In genomic region chr19:45737208-45737845, GRCm38 (mm10) we compare ENCODE assay signal across 9 mouse cellular contexts. TPM values are rescaled to one million over a fixed set of nuclear protein-coding genes. Genes with fewer than 3 reads are reported as not detected.
DNase-seq lines count a peak whose midpoint lies in the region; ATAC-seq and TF ChIP-seq lines count a peak whose summit lies in the region.
"Had no signal": no experiment of that assay in that cellular context is flagged by ENCODE, and none has a peak within 500 bp of the region (broad histone marks: within the 10 kb centered on the region; RNA-seq: fewer than 3 reads in every experiment).

No protein-coding gene starts in this region.

- H3K36me3 ChIP-seq in liver, embryonic 11.5 days (ENCODE audit: control insufficient read depth, insufficient read depth, low read length): no peaks in the 10 kb centered on the region
- no peaks in the 10 kb centered on the region for H3K36me3 ChIP-seq in forebrain, embryonic 10.5 days (replicated peaks)
- H3K36me3 ChIP-seq in limb, embryonic 11.5 days (ENCODE audit: control insufficient read depth, insufficient read depth, low read length): no peaks in the 10 kb centered on the region

- DNase-seq in liver, embryonic 11.5 days (ENCODE audit: low spot score): no peak
- DNase-seq in liver: no peak
- DNase-seq in forebrain, embryonic 10.5 days (ENCODE audit: extremely low spot score, low spot score): no peak
- DNase-seq in limb, embryonic 11.5 days (ENCODE audit: low spot score): peak; percentile 48
- no peak for DNase-seq in cerebellum, adult 8-10 months
- no peak for DNase-seq in adrenal gland, adult 2 months
- no peak for DNase-seq in urinary bladder, postnatal 25 days (ENCODE audit: low spot score)

- peak; percentile 20; the same call in 1 of the 2 replicates for ATAC-seq in liver, embryonic 11.5 days (replicated peaks; ENCODE audit: low FRiP score)
- ATAC-seq in limb, embryonic 11.5 days (ENCODE audit: insufficient number of reproducible peaks, low FRiP score, low TSS enrichment, low read depth): peak; percentile 14; the same call in 1 of the 2 replicates
- ATAC-seq: inflammation-experienced regulatory T-cells, adult 6 months had no signal

- H3K27me3 ChIP-seq in liver, embryonic 11.5 days (replicated peaks; ENCODE audit: control insufficient read depth, insufficient read depth, low read length): peaks cover 97% of the 10 kb centered on the region
- H3K27me3 ChIP-seq in forebrain, embryonic 10.5 days (ENCODE audit: poor library complexity, severe bottlenecking): peaks cover 100% of the 10 kb centered on the region
- peaks cover 87% of the 10 kb centered on the region for H3K27me3 ChIP-seq in limb, embryonic 11.5 days (ENCODE audit: control insufficient read depth, insufficient read depth, low read length)

- no peak for TF ChIP-seq POLR2A in olfactory bulb, adult 2 months (IDR thresholded peaks at IDR 0.05; ENCODE audit: insufficient read depth, low read depth, low read length)

- no peaks in the 10 kb centered on the region for H3K9me3 ChIP-seq in liver, embryonic 11.5 days (ENCODE audit: control insufficient read depth, low read length)
- no peaks in the 10 kb centered on the region; the same call in 1 of the 2 replicates for H3K9me3 ChIP-seq in forebrain, embryonic 10.5 days
- no peaks in the 10 kb centered on the region for H3K9me3 ChIP-seq in limb, embryonic 11.5 days (ENCODE audit: control insufficient read depth, low read length)

- H3K4me2 ChIP-seq in liver, embryonic 11.5 days: peak overlapping the region; percentile 36
- H3K4me2 ChIP-seq in limb, embryonic 11.5 days (ENCODE audit: low read depth, severe bottlenecking): peak overlapping the region; percentile 46

- no peak for TF ChIP-seq CTCF in olfactory bulb, adult 2 months (IDR thresholded peaks at IDR 0.05; ENCODE audit: insufficient read depth, low read depth, low read length)

- H3K4me3 ChIP-seq in liver, embryonic 11.5 days (ENCODE audit: low read depth, low read length): 0 out of 2 replicates have a peak overlapping the region, but pooled peaks have one; percentile 5
- H3K4me3 ChIP-seq in forebrain, embryonic 10.5 days: peak overlapping the region; percentile 43
- peak overlapping the region; percentile 21; the same call in 1 of the 2 replicates for H3K4me3 ChIP-seq in limb, embryonic 11.5 days (ENCODE audit: low read depth, low read length)
- peak overlapping the region; percentile 23 for H3K4me3 ChIP-seq in olfactory bulb, adult 2 months (ENCODE audit: insufficient read depth, low read depth, low read length)

- H3K9ac ChIP-seq in liver, embryonic 11.5 days (ENCODE audit: low read depth, low read length): no peak overlapping the region
- H3K9ac ChIP-seq in limb, embryonic 11.5 days (ENCODE audit: low read length): no peak overlapping the region

- 25% methylated on average over 23 of the region's 23 CpGs for WGBS in liver, embryonic 11.5 days
- 5% methylated on average over 23 of the region's 23 CpGs for WGBS in forebrain, embryonic 10.5 days
- WGBS in limb, embryonic 11.5 days: 11% methylated on average over 23 of the region's 23 CpGs
- 27% methylated on average over 23 of the region's 23 CpGs for WGBS in olfactory bulb, adult 2 months

- H3K27ac ChIP-seq in liver, embryonic 11.5 days (ENCODE audit: low read depth, low read length): no peak overlapping the region
- peak overlapping the region; percentile 71 for H3K27ac ChIP-seq in forebrain, embryonic 10.5 days
- H3K27ac ChIP-seq in limb, embryonic 11.5 days (replicated peaks; ENCODE audit: low read depth, low read length): no peak overlapping the region
- no peak overlapping the region for H3K27ac ChIP-seq in olfactory bulb, adult 2 months (ENCODE audit: insufficient read depth, low read depth, low read length)

- peaks cover 14% of the 10 kb centered on the region for H3K4me1 ChIP-seq in liver, embryonic 11.5 days (replicated peaks; ENCODE audit: control insufficient read depth, insufficient read depth, low read length)
- peaks cover 80% of the 10 kb centered on the region for H3K4me1 ChIP-seq in forebrain, embryonic 10.5 days
- peaks cover 24% of the 10 kb centered on the region for H3K4me1 ChIP-seq in limb, embryonic 11.5 days (ENCODE audit: control insufficient read depth, insufficient read depth, low read length)
- H3K4me1 ChIP-seq in olfactory bulb, adult 2 months (ENCODE audit: control insufficient read depth, insufficient read depth, low read length): peaks cover 13% of the 10 kb centered on the region

RNA-seq across cellular contexts. Expression of gene Fgf8, which starts 5.4 kb away (rescaled TPM):
- polyA plus RNA-seq in liver, embryonic 11.5 days (2014; fragmentation: Nextera tagmentation; extraction: Ambion mirVana): 0.32 and 0.82 TPM in 2 replicates
- 30.6 and 35.3 TPM in 2 replicates for polyA plus RNA-seq in forebrain, embryonic 10.5 days (2016; fragmentation: Nextera tagmentation; extraction: Ambion mirVana)
- polyA plus RNA-seq in limb, embryonic 11.5 days (2014; fragmentation: Nextera tagmentation; extraction: Ambion mirVana): 42.8 and 46.1 TPM in 2 replicates
- not detected in 2 replicates for polyA plus RNA-seq in olfactory bulb, adult 2 months (2012; ENCODE audit: insufficient read depth, insufficient read length, low replicate concordance, missing spikeins)
- total RNA-seq in adrenal gland, adult 2 months (2021): not detected
- polyA plus RNA-seq in adrenal gland, adult 2 months (2012; rRNA removed): 0.30 TPM in 1 of 2 replicates, not detected in the other
- polyA plus RNA-seq: inflammation-experienced regulatory T-cells, adult 6 months had no signal

RNA-seq across cellular contexts. Expression of gene Npm3, which starts 12.1 kb away (rescaled TPM):
- polyA plus RNA-seq in liver, embryonic 11.5 days (2014; fragmentation: Nextera tagmentation; extraction: Ambion mirVana): 32.7 and 34.5 TPM in 2 replicates
- polyA plus RNA-seq in forebrain, embryonic 10.5 days (2016; fragmentation: Nextera tagmentation; extraction: Ambion mirVana): 10.7 and 16.1 TPM in 2 replicates
- 15.9 and 19.5 TPM in 2 replicates for polyA plus RNA-seq in limb, embryonic 11.5 days (2014; fragmentation: Nextera tagmentation; extraction: Ambion mirVana)
- not detected in 2 replicates for polyA plus RNA-seq in olfactory bulb, adult 2 months (2012; ENCODE audit: insufficient read depth, insufficient read length, low replicate concordance, missing spikeins)
- 10 to 100 TPM; 26.1 to 27.6 TPM for total RNA-seq in adrenal gland, adult 2 months (2021)
- polyA plus RNA-seq in adrenal gland, adult 2 months (2012; rRNA removed): 52.2 and 53.3 TPM in 2 replicates

RNA-seq across cellular contexts. Expression of gene Mgea5, which starts 46.3 kb away (rescaled TPM):
- polyA plus RNA-seq in liver, embryonic 11.5 days (2014; fragmentation: Nextera tagmentation; extraction: Ambion mirVana): 38.9 and 39.7 TPM in 2 replicates
- polyA plus RNA-seq in forebrain, embryonic 10.5 days (2016; fragmentation: Nextera tagmentation; extraction: Ambion mirVana): 59.2 and 63.9 TPM in 2 replicates
- polyA plus RNA-seq in limb, embryonic 11.5 days (2014; fragmentation: Nextera tagmentation; extraction: Ambion mirVana): 65.5 and 75.1 TPM in 2 replicates
- polyA plus RNA-seq in olfactory bulb, adult 2 months (2012; ENCODE audit: insufficient read depth, insufficient read length, low replicate concordance, missing spikeins): 284 TPM in 1 of 2 replicates, not detected in the other
- 10 to 100 TPM; 55.8 to 85.1 TPM for total RNA-seq in adrenal gland, adult 2 months (2021)
- polyA plus RNA-seq in adrenal gland, adult 2 months (2012; rRNA removed): 5.4 and 8.2 TPM in 2 replicates

Comparison
In these comparisons a context has a peak if more than half of its experiments do, and no peak if none do; other contexts are left out.
1. RNA of gene Fgf8, which starts 5.4 kb away (polyA plus RNA-seq): 42.8 to 46.1 TPM in limb, embryonic 11.5 days and 30.6 to 35.3 TPM in forebrain, embryonic 10.5 days; 0.32 to 0.82 TPM in liver, embryonic 11.5 days, 0.30 TPM in adrenal gland, adult 2 months and not detected in olfactory bulb, adult 2 months; every median in the first group is over 10 times any median in the second.
2. RNA of gene Npm3, which starts 12.1 kb away (polyA plus RNA-seq): 52.2 to 53.3 TPM in adrenal gland, adult 2 months, 32.7 to 34.5 TPM in liver, embryonic 11.5 days, 15.9 to 19.5 TPM in limb, embryonic 11.5 days and 10.7 to 16.1 TPM in forebrain, embryonic 10.5 days; not detected in olfactory bulb, adult 2 months; every median in the first group is over 10 times any median in the second.
3. Peak in every context shown above with its lines, with median percentiles within 50 percentile points of each other: H3K4me3 ChIP-seq.